Comparison of ENCODE assay signal across 19 mouse cellular contexts in genomic region chr11:55685031-55685519, GRCm38 (mm10).
A peak's percentile ranks its signal among the peaks of the same experiment; 100 is the strongest.
DNase-seq lines count a peak whose midpoint lies in the region; TF ChIP-seq lines count a peak whose summit lies in the region.
"Had no signal": no experiment of that assay in that cellular context is flagged by ENCODE, and none has a peak within 500 bp of the region (broad histone marks: within the 10 kb centered on the region; RNA-seq: fewer than 3 reads in every experiment).

No protein-coding gene starts in this region.

- peak; percentile 46 for DNase-seq in R1 (ENCODE audit: low read depth, low spot score)
- peak; percentile 9 for DNase-seq in embryonic facial prominence, embryonic 10.5 days (ENCODE audit: low spot score)
- DNase-seq in mesoderm, embryonic 11.5 days (ENCODE audit: low read depth, low spot score): peak; percentile 86
- DNase-seq in Muller cell, postnatal 12 days (ENCODE audit: inconsistent ontology term): no peak
- DNase-seq in adrenal gland, postnatal 25 days: no peak
- DNase-seq in testis, postnatal 14 days (ENCODE audit: low spot score): no peak
- no peak for DNase-seq in kidney, adult 8-10 months
- DNase-seq: adrenal gland, adult 2 months; cerebellum, adult 11-12 months; kidney, adult 2 months; kidney, postnatal 36 days; liver; liver, postnatal 0 days; lung, postnatal 36 days; thymus, postnatal 4 days had no signal

- H3K9me3 ChIP-seq in ES-Bruce4 (replicated peaks; ENCODE audit: control insufficient read depth, insufficient read depth, low read length, poor library complexity, severe bottlenecking): no peaks in the 10 kb centered on the region
- H3K9me3 ChIP-seq in embryonic facial prominence, embryonic 10.5 days: no peaks in the 10 kb centered on the region
- H3K9me3 ChIP-seq: heart, embryonic 15.5 days; midbrain, embryonic 13.5 days had no signal

- no peak overlapping the region for H3K9ac ChIP-seq in ES-Bruce4 (ENCODE audit: low read depth, poor library complexity, severe bottlenecking)
- H3K9ac ChIP-seq: heart, embryonic 15.5 days; liver, postnatal 0 days; midbrain, embryonic 13.5 days had no signal

- no peaks in the 10 kb centered on the region for H3K4me1 ChIP-seq in ES-Bruce4 (ENCODE audit: control insufficient read depth, insufficient read depth, low read length)
- no peaks in the 10 kb centered on the region for H3K4me1 ChIP-seq in embryonic facial prominence, embryonic 10.5 days
- H3K4me1 ChIP-seq: heart, embryonic 15.5 days had no signal

- no peak for TF ChIP-seq CTCF in ES-Bruce4 (IDR thresholded peaks at IDR 0.05; ENCODE audit: low read depth, low read length)

- 48% methylated on average over 3 of the region's 3 CpGs for WGBS in embryonic facial prominence, embryonic 10.5 days

- H3K4me3 ChIP-seq in ES-Bruce4 (ENCODE audit: low read depth, low read length): no peak overlapping the region
- H3K4me3 ChIP-seq in embryonic facial prominence, embryonic 10.5 days: no peak overlapping the region
- H3K4me3 ChIP-seq: heart, embryonic 15.5 days; midbrain, embryonic 13.5 days had no signal

- no peak for TF ChIP-seq POLR2A in ES-Bruce4 (IDR thresholded peaks at IDR 0.05; ENCODE audit: insufficient read depth, low read length)

- H3K27me3 ChIP-seq in ES-Bruce4 (ENCODE audit: control insufficient read depth, insufficient read depth, low read length, poor library complexity, severe bottlenecking): no peaks in the 10 kb centered on the region
- H3K27me3 ChIP-seq in embryonic facial prominence, embryonic 10.5 days (replicated peaks; ENCODE audit: low read depth, poor library complexity, severe bottlenecking): no peaks in the 10 kb centered on the region
- H3K27me3 ChIP-seq: heart, embryonic 15.5 days; midbrain, embryonic 13.5 days had no signal

- no peak overlapping the region for H3K27ac ChIP-seq in ES-Bruce4 (ENCODE audit: insufficient read depth, low read length)
- H3K27ac ChIP-seq in embryonic facial prominence, embryonic 10.5 days (replicated peaks): no peak overlapping the region
- H3K27ac ChIP-seq: heart, embryonic 15.5 days; midbrain, embryonic 13.5 days had no signal

- no peaks in the 10 kb centered on the region for H3K36me3 ChIP-seq in ES-Bruce4 (ENCODE audit: control insufficient read depth, insufficient read depth, low read length, poor library complexity, severe bottlenecking)
- H3K36me3 ChIP-seq in embryonic facial prominence, embryonic 10.5 days (replicated peaks): no peaks in the 10 kb centered on the region
- H3K36me3 ChIP-seq: G1E; heart, embryonic 15.5 days; midbrain, embryonic 13.5 days had no signal

- peak; percentile 62; the same call in 1 of the 2 replicates for TF ChIP-seq EP300 in ES-Bruce4 (IDR thresholded peaks at IDR 0.05; ENCODE audit: insufficient read depth, low read depth, low read length)

Comparison
In these comparisons a context has a peak if more than half of its experiments do, and no peak if none do; other contexts are left out.
1. DNase-seq: peak in R1 (single experiment), embryonic facial prominence, embryonic 10.5 days (single experiment) and mesoderm, embryonic 11.5 days (single experiment); none in Muller cell, postnatal 12 days (single experiment), adrenal gland, postnatal 25 days (single experiment), testis, postnatal 14 days (single experiment) and kidney, adult 8-10 months (0 of 2).